Mouse (Mus musculus) retina, adult 2 months (tissue): ENCODE measurements around the gene Shisal1.

Experiments
- DNase-seq: peaks from one replicate; pipeline ENCODE4 v3.0.0-alpha.2; 2012; ENCODE audit warnings: low read depth, low spot score

Gene Shisal1

DNA sequence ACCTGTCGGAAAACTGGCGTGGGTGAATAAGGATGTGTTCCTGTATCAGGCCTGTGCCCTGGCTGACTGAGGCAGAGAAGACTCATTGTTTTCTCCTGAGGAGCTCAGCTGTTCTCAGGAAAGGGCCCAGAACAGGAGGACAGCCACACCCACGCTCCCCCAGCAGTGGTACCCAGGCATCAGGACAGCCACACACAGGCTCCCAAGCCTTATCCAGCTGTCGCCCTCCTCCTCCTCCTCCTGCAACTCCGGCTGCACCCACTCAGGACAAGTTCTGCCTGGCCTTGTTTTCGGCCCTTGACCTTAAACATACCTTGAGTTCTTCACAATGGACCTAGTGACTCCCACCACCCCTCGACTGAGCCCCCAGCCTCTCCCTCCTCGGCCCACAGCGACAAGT lies 68.2 kb downstream of the Shisal1 start:
- no peak for DNase-seq

- no peak for DNase-seq
Measured at GRCm38 (mm10) chr15:84372801-84373200, 74.1 kb downstream of the Shisal1 start.

GRCm38 (mm10) chr15:84367402-84367801 lies 79.5 kb downstream of the Shisal1 start:
- DNase-seq, result no peak

- DNase-seq, result no peak
Measured at GRCm38 (mm10) chr15:84366574-84366989, 80.3 kb downstream of the Shisal1 start.

DNA sequence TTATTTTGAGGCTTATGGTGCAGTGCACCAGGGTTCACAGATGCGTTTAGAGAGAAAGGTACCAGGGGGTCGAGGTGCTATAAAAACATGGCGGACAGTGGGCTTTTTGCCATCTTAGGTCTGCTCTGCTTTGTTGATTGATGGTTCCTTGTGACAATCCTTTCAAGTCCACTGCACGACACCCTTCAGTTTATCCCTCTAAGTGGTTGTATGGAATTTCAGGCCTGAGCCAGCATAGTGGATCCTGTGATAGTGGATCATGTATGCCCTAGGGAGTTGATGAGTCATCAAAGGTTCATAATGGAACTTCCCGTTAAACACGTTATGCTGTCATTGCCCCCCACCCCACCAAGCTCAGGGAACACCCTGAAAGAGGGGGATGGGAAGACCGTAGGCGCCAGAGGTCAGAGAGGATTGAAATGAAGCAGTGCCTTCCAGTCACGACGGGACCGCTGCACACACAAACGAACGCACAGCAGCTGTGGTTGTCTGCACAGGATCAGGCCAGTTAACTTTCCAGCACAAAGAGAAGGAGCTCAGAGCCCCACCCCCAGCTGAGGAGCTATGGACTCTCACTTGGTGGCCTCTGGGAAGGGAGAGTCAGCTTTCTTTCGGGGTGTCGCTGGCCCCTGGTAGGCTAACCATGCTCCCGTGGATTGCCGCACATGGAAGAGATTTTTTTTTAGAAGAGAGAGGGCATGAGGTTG lies 81.1 kb downstream of the Shisal1 start:
- DNase-seq, result no peak

- DNase-seq, result no peak
Measured at GRCm38 (mm10) chr15:84364746-84365145, 82.2 kb downstream of the Shisal1 start.

DNA sequence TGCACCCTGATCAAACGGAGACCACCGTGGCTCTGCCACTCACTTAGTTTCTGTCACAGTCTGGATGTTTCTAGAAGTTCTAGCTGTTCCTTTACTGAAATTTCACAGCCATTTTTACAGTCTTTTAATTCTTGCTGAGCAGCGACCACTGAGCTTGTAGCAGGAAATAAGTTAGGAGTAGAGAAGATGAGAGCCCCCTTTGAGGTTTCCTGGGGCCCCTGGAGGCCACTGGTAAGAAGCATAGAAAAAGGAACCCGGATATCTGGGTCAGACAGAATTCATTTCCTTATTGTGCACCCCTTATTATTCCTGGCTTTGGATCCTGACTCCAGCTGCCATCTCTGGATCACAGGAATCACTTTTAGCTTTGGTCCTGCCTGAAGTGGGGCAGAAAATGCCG lies 91.8 kb downstream of the Shisal1 start:
- no peak for DNase-seq

DNA sequence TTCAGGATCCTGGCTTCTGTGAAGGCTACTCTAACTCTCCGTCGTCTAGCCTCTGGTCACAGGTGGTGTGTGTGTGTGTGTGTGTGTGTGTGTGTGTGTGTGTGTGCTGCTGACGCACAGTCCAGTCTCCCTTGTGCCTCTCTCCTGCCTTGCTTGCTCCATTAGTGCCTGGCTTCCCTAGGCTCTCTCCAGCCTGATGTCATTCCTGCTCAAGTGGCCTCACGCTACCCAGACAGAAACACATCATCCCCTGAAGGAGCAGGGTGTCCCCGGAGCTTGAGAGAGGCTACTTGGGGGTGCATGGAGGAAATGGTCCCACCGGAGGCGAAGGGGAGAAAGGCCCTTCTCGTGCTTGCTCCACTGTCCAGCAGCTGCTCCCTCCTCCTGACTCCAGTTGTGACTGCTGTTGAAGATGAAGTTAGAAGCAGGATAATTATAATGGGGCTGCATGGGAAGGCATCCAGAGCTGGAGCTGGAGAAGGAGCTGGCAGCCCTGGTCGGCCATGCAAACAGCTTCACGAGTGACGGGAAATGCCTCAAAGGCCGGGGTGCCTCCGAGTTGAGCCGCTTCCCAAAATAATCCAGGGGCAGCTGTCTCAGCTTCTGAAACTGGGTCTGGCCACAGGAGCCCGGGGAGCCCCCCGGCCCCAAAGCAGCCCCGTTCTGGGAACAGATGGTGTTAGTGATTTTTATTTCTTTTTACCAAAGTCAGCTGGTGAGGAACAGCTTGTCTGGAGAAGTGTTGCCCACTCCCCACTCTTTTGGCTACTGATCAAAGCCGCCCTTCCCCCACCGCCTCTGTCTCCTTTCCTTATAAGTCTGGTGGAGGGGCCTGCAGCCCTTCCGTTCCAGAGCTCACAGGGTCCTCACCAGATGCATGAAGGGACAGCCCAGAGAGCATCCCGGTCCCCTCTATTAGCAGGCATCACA lies 94.7 kb downstream of the Shisal1 start:
- no peak for DNase-seq

- DNase-seq, result no peak
Measured at GRCm38 (mm10) chr15:84351342-84351741, 95.6 kb downstream of the Shisal1 start.

GRCm38 (mm10) chr15:84349915-84350738 lies 96.8 kb downstream of the Shisal1 start:
- no peak for DNase-seq

GRCm38 (mm10) chr15:84348769-84349168 lies 98.1 kb downstream of the Shisal1 start:
- DNase-seq, result no peak

- DNase-seq, result no peak
Measured at GRCm38 (mm10) chr15:84340926-84341325, 106.0 kb downstream of the Shisal1 start.

- DNase-seq, result no peak
Measured at GRCm38 (mm10) chr15:84337599-84337998, 109.3 kb downstream of the Shisal1 start.

DNA sequence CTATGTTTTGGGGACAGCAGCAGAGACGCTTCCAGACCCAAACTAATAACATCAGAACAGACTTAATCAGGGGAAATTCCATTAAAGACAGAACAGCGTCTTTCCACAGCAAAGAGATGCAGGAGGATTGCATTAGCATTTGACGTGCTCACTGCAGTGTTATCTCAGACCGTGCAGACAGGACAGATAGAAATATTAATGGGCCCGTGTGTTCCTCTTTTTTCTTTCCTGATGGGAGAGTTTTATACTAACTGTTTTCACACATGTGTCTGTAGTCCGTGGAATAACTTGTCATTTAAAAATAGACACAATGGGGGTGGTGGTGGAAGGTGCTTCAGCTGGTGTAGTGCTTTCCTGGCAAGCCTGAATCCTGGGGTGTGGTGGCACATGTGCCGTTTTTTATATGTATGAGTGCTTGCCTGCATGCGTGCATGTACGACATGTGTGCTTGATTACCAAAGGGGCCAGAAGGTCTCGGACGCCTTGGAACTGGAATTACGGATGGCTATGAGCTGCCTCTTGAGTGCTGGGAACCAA lies 110.5 kb downstream of the Shisal1 start:
- DNase-seq, result no peak

GRCm38 (mm10) chr15:84331066-84331612 lies 115.8 kb downstream of the Shisal1 start:
- DNase-seq, result no peak

- no peak for DNase-seq
Measured at GRCm38 (mm10) chr15:84329940-84330339, 117.0 kb downstream of the Shisal1 start.
